Mouse (Mus musculus) CH12.LX (cell line): ENCODE measurements at regions not wholly inside any gene's neighbourhood (a gene's known extent, or its start where the extent isn't known, plus 50 kb on each side); places are given as distances from the start of the nearest gene placed in this dataset.
A peak's percentile ranks its signal among the peaks of the same experiment; 100 is the strongest.

Source experiments
- DNase-seq: peaks from one replicate; pipeline ENCODE4 v3.0.0-alpha.2; 2013; ENCODE audit errors: extremely low read depth
- H3K27ac ChIP-seq: 2 replicates; pipeline ENCODE4 v1.5.1; 2012; ENCODE audit warnings: low read depth, mild to moderate bottlenecking, control low read depth, moderate library complexity; ENCODE audit not compliant: insufficient read depth
- H3K27me3 ChIP-seq: replicated peaks from 2 replicates; pipeline ENCODE3; 2012; ENCODE audit warnings: inconsistent platforms
- H3K36me3 ChIP-seq, 2 experiments: replicated peaks in 1 of 2; 2 replicates each; pipeline versions ENCODE3 to v1.6.1; 2012; ENCODE audit warnings: inconsistent platforms in 1 of 2, low read length in 1 of 2, mild to moderate bottlenecking in 1 of 2, mixed read lengths in 1 of 2, moderate library complexity in 1 of 2; ENCODE audit not compliant: control insufficient read depth in 1 of 2, insufficient read depth in 1 of 2
- H3K4me1 ChIP-seq, 2 experiments: 2 replicates each; pipeline ENCODE4 v1.6.1; 2012; ENCODE audit warnings: inconsistent platforms in 1 of 2, moderate library complexity in 1 of 2; ENCODE audit not compliant: insufficient read depth in 2 of 2, control insufficient read depth in 1 of 2
- H3K4me2 ChIP-seq: 2 replicates; pipeline ENCODE4 v1.6.1; 2012; ENCODE audit warnings: low read depth, mild to moderate bottlenecking, control low read depth; ENCODE audit not compliant: poor library complexity, insufficient read depth, severe bottlenecking
- H3K4me3 ChIP-seq, 3 experiments: fragments of 150-350 bp in 1 of 3; sonication (generic) in 1 of 3; replicated peaks in 1 of 3; 2 replicates each; pipeline versions ENCODE3 to v1.5.1; 2011 to 2012; ENCODE audit warnings: low read depth in 2 of 3, low read length in 2 of 3, mild to moderate bottlenecking in 2 of 3, moderate library complexity in 2 of 3, control low read depth in 1 of 3, improper control_type of control experiment in 1 of 3, inconsistent platforms in 1 of 3, mixed read lengths in 1 of 3; ENCODE audit not compliant: poor library complexity in 1 of 3
- H3K79me2 ChIP-seq: replicated peaks from 2 replicates; pipeline ENCODE4 v1.6.1; 2012; ENCODE audit warnings: mild to moderate bottlenecking, moderate library complexity; ENCODE audit not compliant: control insufficient read depth, poor library complexity, insufficient read depth, severe bottlenecking; ENCODE audit errors: extremely low read depth
- H3K9ac ChIP-seq: 2 replicates; pipeline ENCODE4 v1.6.1; 2012; ENCODE audit warnings: low read depth, mild to moderate bottlenecking, control low read depth, moderate library complexity; ENCODE audit not compliant: insufficient read depth
- H3K9me3 ChIP-seq: replicated peaks from 2 replicates; pipeline ENCODE3; 2012; ENCODE audit warnings: low read length, inconsistent platforms, mixed read lengths
- BHLHE40 ChIP-seq: IDR thresholded peaks from 2 replicates; pipeline ENCODE4 v1.6.1; 2011; ENCODE audit warnings: mild to moderate bottlenecking, low read depth, low read length, improper control_type of control experiment
- CHD2 ChIP-seq: IDR thresholded peaks from 2 replicates; pipeline ENCODE4 v1.6.1; 2011; ENCODE audit warnings: low read length, improper control_type of control experiment
- ELF1 ChIP-seq: IDR thresholded peaks from 2 replicates; pipeline ENCODE4 v1.6.1; 2014; ENCODE audit warnings: low read depth, mild to moderate bottlenecking, inconsistent platforms, low read length, improper control_type of control experiment
- EP300 ChIP-seq: IDR thresholded peaks from 2 replicates; pipeline ENCODE4 v1.6.1; 2011; ENCODE audit warnings: low read length, improper control_type of control experiment
- ETS1 ChIP-seq: conservative IDR thresholded peaks from 2 replicates; pipeline ENCODE4 v1.6.1; 2012; ENCODE audit warnings: low read depth, mild to moderate bottlenecking, inconsistent platforms, low read length, improper control_type of control experiment, moderate library complexity
- IRF4 ChIP-seq: IDR thresholded peaks from 2 replicates; pipeline ENCODE4 v1.6.1; 2014; ENCODE audit warnings: low read depth, mild to moderate bottlenecking, inconsistent platforms, low read length, improper control_type of control experiment
- JUN ChIP-seq: IDR thresholded peaks from 2 replicates; pipeline ENCODE4 v1.6.1; 2011; ENCODE audit warnings: low read depth, mild to moderate bottlenecking, low read length, improper control_type of control experiment, moderate library complexity; ENCODE audit not compliant: insufficient read depth
- JUND ChIP-seq: conservative IDR thresholded peaks from 2 replicates; pipeline ENCODE4 v1.6.1; 2011; ENCODE audit warnings: low read depth, low read length, improper control_type of control experiment
- MAX ChIP-seq: IDR thresholded peaks from 2 replicates; pipeline ENCODE4 v1.6.1; 2011; ENCODE audit warnings: low read length, improper control_type of control experiment
- MAZ ChIP-seq: IDR thresholded peaks from 2 replicates; pipeline ENCODE4 v1.6.1; 2012; ENCODE audit warnings: low read depth, mild to moderate bottlenecking, inconsistent platforms, low read length, improper control_type of control experiment, moderate library complexity
- MEF2A ChIP-seq: IDR thresholded peaks from 2 replicates; pipeline ENCODE4 v1.6.1; 2014; ENCODE audit warnings: low read depth, mild to moderate bottlenecking, inconsistent platforms, low read length, improper control_type of control experiment, borderline replicate concordance
- MYC ChIP-seq: IDR thresholded peaks from 2 replicates; pipeline ENCODE4 v1.6.1; 2011; ENCODE audit warnings: low read depth, mild to moderate bottlenecking, improper control_type of control experiment, low read length
- NELFE ChIP-seq: IDR thresholded peaks from 2 replicates; pipeline ENCODE4 v1.6.1; 2011; ENCODE audit warnings: low read depth, low read length, improper control_type of control experiment
- NRF1 ChIP-seq: IDR thresholded peaks from 2 replicates; pipeline ENCODE4 v1.6.1; 2014; ENCODE audit warnings: low read depth, mild to moderate bottlenecking, inconsistent platforms, low read length, improper control_type of control experiment, moderate library complexity
- RAD21 ChIP-seq: IDR thresholded peaks from 2 replicates; pipeline ENCODE4 v1.6.1; 2011; ENCODE audit warnings: low read depth, mild to moderate bottlenecking, low read length, improper control_type of control experiment, moderate library complexity
- RCOR1 ChIP-seq: conservative IDR thresholded peaks from 2 replicates; pipeline ENCODE4 v1.6.1; 2012; ENCODE audit warnings: low read depth, mild to moderate bottlenecking, inconsistent platforms, low read length, improper control_type of control experiment
- SIN3A ChIP-seq: IDR thresholded peaks from 2 replicates; pipeline ENCODE4 v1.6.1; 2012; ENCODE audit warnings: low read length, improper control_type of control experiment, inconsistent platforms
- SMC3 ChIP-seq: IDR thresholded peaks from 2 replicates; pipeline ENCODE4 v1.6.1; 2011; ENCODE audit warnings: low read depth, low read length, improper control_type of control experiment
- TBP ChIP-seq: conservative IDR thresholded peaks from 2 replicates; pipeline ENCODE4 v1.6.1; 2011; ENCODE audit warnings: low read depth, low read length, improper control_type of control experiment
- TCF12 ChIP-seq: IDR thresholded peaks from 2 replicates; pipeline ENCODE4 v1.6.1; 2014; ENCODE audit warnings: low read depth, mild to moderate bottlenecking, inconsistent platforms, low read length, improper control_type of control experiment
- ZNF384 ChIP-seq: IDR thresholded peaks from 2 replicates; pipeline ENCODE4 v1.6.1; 2012; ENCODE audit warnings: low read depth, low read length, improper control_type of control experiment, inconsistent platforms
- dilution Hi-C: fragments of 300-500 bp; cut with MboI; formaldehyde crosslinking; loops from 2 replicates; pipeline ENCODE4 v1.14.3; 2020; ENCODE audit warnings: low sequenced_read_pairs; ENCODE audit not compliant: extremely low pct_unique_long_range_greater_than_20kb, extremely low pct_ligation_motif_present
- in situ Hi-C: fragments of 300-500 bp; cut with MboI; formaldehyde crosslinking; loops from 3 replicates; pipeline ENCODE4 v1.14.3; 2019; ENCODE audit warnings: low sequenced_read_pairs, low pct_ligation_motif_present, low pct_unique_long_range_greater_than_20kb, mixed read lengths

DNA sequence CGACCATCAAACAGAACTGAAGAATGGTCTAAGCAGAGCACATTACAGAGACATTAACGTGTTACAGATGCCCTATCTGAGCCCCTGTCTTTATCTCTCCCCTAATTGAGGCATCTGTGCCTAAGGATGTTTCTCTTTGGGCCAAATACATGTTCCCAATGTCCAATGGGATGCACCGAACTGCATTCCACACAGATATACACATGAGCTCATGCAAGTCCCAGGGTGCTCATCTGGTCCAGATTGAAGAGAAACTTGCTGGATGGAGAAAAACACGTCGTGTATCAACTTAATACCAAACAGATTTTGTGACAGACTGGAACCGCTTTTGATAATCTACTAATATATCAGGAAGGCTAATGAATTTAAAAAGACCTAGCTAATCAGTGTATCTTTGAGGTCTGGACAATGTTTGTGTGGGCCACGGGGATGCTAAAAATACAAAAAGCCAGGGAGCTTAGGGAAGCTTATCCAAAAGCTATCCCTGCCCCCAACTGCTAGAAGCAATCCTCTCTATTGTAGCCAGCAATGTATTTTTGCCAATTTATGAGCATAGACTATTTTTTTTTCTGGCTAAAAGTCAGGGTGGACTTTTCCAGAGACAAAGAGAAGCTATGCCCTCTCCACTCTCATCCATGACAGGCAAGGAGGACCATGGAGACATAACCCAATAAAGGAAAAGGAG lies 53.4 kb upstream of the Rbpj start (continued):
- TF ChIP-seq JUN (no peak), TCF12 (no peak), ELF1 (no peak), TBP (no peak)
- TF ChIP-seq, all 38 proteins: peak for 0

GRCm38 (mm10) chr5:53413677-53414076 lies 52.3 kb upstream of the Rbpj start:
- H3K9ac ChIP-seq, result no peak overlapping the region
- dilution Hi-C loops (no loop called here), in situ Hi-C loops (no loop called here)
- H3K27ac ChIP-seq, result peak overlapping the region; percentile 89
- peaks cover 38 to 68% of the 10 kb centered on the region in 2 experiments for H3K4me1 ChIP-seq
- no peaks in the 10 kb centered on the region for H3K9me3 ChIP-seq
- peak; percentile 90 for DNase-seq
- peak; percentile 80 for TF ChIP-seq RCOR1
- peak; percentile 95 for TF ChIP-seq MEF2A
- TF ChIP-seq BHLHE40, result peak; percentile 89
- peak; percentile 98 for TF ChIP-seq ETS1
- TF ChIP-seq JUND, result peak; percentile 33; the same call in 1 of the 2 replicates
- no peak for TF ChIP-seq MAZ
- TF ChIP-seq SIN3A, result peak; percentile 67
- TF ChIP-seq NELFE, result no peak
- TF ChIP-seq CHD2, result peak; percentile 46; the same call in 1 of the 2 replicates
- peak; percentile 24; the same call in 1 of the 2 replicates for TF ChIP-seq ELF1
- no peak; the same call in 1 of the 2 replicates for TF ChIP-seq SMC3
- TF ChIP-seq EP300, result peak; percentile 88
- TF ChIP-seq MYC, result 0 out of 2 replicates have a peak, but pooled peaks have one; percentile 43
- peak; percentile 35; the same call in 1 of the 2 replicates for TF ChIP-seq MAX
- peak; percentile 51; the same call in 1 of the 2 replicates for TF ChIP-seq JUN
- no peak for TF ChIP-seq NRF1
- TF ChIP-seq RAD21, result peak; percentile 14
- peak; percentile 83 for TF ChIP-seq IRF4
- TF ChIP-seq TCF12, result peak; percentile 89
- no peak for TF ChIP-seq ZNF384
- H3K36me3 ChIP-seq, result peaks cover 2 to 15% of the 10 kb centered on the region in 2 experiments
- no peaks in the 10 kb centered on the region for H3K27me3 ChIP-seq
- H3K4me2 ChIP-seq, result no peak overlapping the region
- H3K79me2 ChIP-seq, result no peaks in the 10 kb centered on the region
- no peak overlapping the region for H3K4me3 ChIP-seq
